Mouse (Mus musculus) neural tube, embryonic 12.5 days (tissue): ENCODE data around the gene Ptprh. TPM values are rescaled to one million over a fixed set of nuclear protein-coding genes. Genes with fewer than 3 reads are reported as not detected.

Experiments used
- ATAC-seq: fragments of 200-750 bp; cut with Nextera tagmentation; 2 replicates; pipeline ENCODE4 v1.8.0; 2017; ENCODE audit warnings: low read depth, mild to moderate bottlenecking, moderate TSS enrichment, moderate library complexity; ENCODE audit not compliant: low FRiP score
- H3K27ac ChIP-seq: fragments of 300-500 bp; sonication (generic); 2 replicates; pipeline ENCODE4 v1.5.1; 2016
- H3K27me3 ChIP-seq: fragments of 300-500 bp; sonication (generic); replicated peaks from 2 replicates; pipeline ENCODE4 v1.6.1; 2016; ENCODE audit warnings: mild to moderate bottlenecking
- H3K36me3 ChIP-seq: fragments of 300-500 bp; sonication (generic); 2 replicates; pipeline ENCODE4 v1.6.1; 2016; ENCODE audit warnings: mild to moderate bottlenecking
- H3K4me1 ChIP-seq: fragments of 300-500 bp; sonication (generic); 2 replicates; pipeline ENCODE4 v1.6.1; 2016
- H3K4me2 ChIP-seq: fragments of 300-500 bp; sonication (generic); replicated peaks from 2 replicates; pipeline ENCODE4 v1.6.1; 2016; ENCODE audit warnings: mild to moderate bottlenecking
- H3K4me3 ChIP-seq: fragments of 300-500 bp; sonication (generic); 2 replicates; pipeline ENCODE4 v1.5.1; 2016
- H3K9ac ChIP-seq: fragments of 300-500 bp; sonication (generic); 2 replicates; pipeline ENCODE4 v1.6.1; 2016; ENCODE audit warnings: mild to moderate bottlenecking
- H3K9me3 ChIP-seq: fragments of 300-500 bp; sonication (generic); 2 replicates; pipeline ENCODE4 v1.6.1; 2016; ENCODE audit warnings: mild to moderate bottlenecking
- WGBS: fragments of 180-500 bp; shearing (Covaris S2); methylation state at CpG from one replicate; pipeline ENCODE4 v1.1.7; 2016; 5-methylcytosine and 5-hydroxymethylcytosine counted together
- microRNA-seq: library from miRNA; unstranded; fragments of <30 nt; microRNA quantifications from one replicate; pipeline ENCODE4, GENCODE M21; 2017
- polyA plus RNA-seq: library from polyadenylated mRNA; unstranded; fragments of >200 nt; fragmentation: Nextera tagmentation; extraction: Ambion mirVana; gene quantifications from 2 replicates; pipeline ENCODE4 v1.2.1, GENCODE M21; 2016

The Ptprh gene
- polyA plus RNA-seq, 1 experiment from 2014 or later = not detected

DNA sequence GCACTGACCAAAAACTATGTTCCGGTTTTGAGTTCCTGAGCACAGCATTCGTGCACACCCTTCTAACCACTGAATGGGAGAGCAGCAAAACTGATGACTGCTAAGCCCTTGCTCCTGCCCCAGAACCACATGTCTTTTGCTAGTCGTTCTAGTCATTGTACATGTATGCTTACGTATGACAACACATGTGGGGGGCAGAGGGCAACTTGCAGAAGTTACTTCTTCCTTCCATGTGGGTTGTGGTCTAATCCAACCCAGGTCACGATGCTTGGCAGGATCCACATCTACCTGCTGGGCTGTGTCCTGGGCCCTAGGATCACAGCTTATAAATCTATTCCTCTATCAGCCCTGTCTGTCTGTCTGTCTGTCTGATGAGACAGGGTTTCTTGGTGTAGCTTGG, 100.0 kb downstream of the Ptprh start:
- no peak overlapping the region for H3K4me2 ChIP-seq
- ATAC-seq = no peak
- H3K9me3 ChIP-seq = no peaks in the 10 kb centered on the region
- H3K9ac ChIP-seq = no peak overlapping the region
- WGBS = 86% methylated on average over 5 of the region's 5 CpGs
- no peaks in the 10 kb centered on the region for H3K27me3 ChIP-seq
- peaks cover 21% of the 10 kb centered on the region for H3K4me1 ChIP-seq
- no peak overlapping the region for H3K4me3 ChIP-seq
- no peaks in the 10 kb centered on the region for H3K36me3 ChIP-seq
- H3K27ac ChIP-seq = no peak overlapping the region

- no peaks in the 10 kb centered on the region for H3K9me3 ChIP-seq
- WGBS = 91% methylated on average over 4 of the region's 4 CpGs
- H3K4me1 ChIP-seq = peaks cover 29% of the 10 kb centered on the region
- no peak overlapping the region for H3K4me3 ChIP-seq
- no peak overlapping the region for H3K27ac ChIP-seq
- no peak overlapping the region for H3K9ac ChIP-seq
- no peak for ATAC-seq
- H3K36me3 ChIP-seq = no peaks in the 10 kb centered on the region
- H3K27me3 ChIP-seq = no peaks in the 10 kb centered on the region
- no peak overlapping the region for H3K4me2 ChIP-seq
These were observed 100.7 kb downstream of the Ptprh start for GRCm38 (mm10) chr7:4503100-4503499.

DNA sequence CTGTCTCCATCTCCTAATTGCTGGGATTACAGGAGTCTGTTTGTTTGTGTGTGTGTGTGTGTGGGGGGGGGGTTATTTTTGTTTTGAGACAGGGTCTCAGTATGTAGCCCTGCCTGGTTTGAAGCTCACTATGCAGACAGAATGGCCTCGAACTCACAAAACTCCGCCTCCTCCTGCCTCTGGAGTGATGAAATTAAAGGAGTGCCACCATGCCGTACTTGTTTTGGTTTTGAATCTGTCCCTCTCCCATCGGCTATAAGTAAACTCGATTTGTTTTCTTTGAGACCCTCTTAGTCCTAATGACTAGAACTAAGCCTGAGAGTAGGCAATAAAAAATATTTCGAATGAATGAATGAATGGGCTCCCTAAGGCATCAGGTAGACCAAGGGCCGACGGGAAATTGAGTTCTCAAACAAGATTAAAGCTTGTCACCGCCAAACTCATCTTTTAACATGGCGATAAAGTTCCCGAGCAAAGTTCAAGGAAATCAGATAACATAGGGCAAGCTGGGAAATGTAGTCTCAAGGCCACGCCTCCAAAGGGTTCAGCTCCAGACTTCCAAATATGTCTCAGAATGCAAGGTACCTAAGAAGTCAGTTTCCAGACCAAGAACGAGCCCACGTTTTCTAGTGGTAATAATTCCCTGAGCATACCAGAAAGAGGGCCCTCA, 101.3 kb downstream of the Ptprh start:
- no peaks in the 10 kb centered on the region for H3K36me3 ChIP-seq
- H3K9me3 ChIP-seq = no peaks in the 10 kb centered on the region
- H3K27me3 ChIP-seq = no peaks in the 10 kb centered on the region
- peak overlapping the region; percentile 91 for H3K4me2 ChIP-seq
- peak; percentile 15 for ATAC-seq
- H3K4me3 ChIP-seq = peak overlapping the region; percentile 92
- peaks cover 34% of the 10 kb centered on the region for H3K4me1 ChIP-seq
- H3K9ac ChIP-seq = peak overlapping the region; percentile 98; the same call in 1 of the 2 replicates
- 16% methylated on average over 14 of the region's 14 CpGs for WGBS
- H3K27ac ChIP-seq = no peak overlapping the region

DNA sequence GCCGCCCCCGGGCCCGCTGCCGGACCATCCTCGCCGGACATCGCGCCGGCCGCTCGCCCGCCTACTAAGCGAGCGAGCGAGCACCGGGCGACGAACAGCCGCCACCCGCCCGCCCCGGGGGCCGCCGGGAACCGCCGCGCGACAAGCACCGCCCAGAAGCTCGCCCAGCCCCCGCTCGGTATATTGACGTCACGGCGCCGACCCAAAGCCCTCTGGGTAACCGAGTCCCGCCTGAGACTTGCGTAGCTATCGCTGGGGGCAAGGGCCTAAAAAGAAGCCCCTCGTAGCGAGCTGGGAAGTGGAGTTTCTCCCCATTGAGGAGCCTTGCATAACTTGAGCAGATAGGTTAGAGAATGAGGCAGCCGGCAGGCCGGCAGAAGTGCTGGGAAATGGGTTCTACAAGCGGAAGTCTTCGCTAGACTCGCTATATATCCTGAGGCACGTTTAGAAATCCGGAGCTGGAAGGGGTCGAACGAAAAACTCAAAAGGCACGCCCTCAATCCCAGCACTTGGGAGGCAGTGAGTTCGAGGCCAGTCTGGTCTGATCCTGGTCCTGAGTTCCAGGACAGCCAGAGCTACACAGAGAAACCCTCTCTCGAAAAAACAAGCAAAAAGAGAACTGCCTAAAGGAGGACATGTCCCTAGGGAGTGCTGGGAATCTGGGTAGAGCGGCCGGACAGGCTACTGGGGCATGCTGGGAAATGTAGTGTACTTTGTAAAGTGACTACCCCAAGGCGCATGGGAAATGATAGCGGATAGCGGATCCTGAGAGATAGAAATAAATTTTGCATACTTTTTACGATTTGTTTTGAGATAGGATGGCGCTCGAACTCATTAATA, 102.1 kb downstream of the Ptprh start, which contains the start of gene Ppp1r12c:
TSS of gene Ppp1r12c (minus strand) at position 123 of the 840 bp plus-strand sequence.
- Histone ChIP-seq H3K27ac (peak within 1 kb of the TSS; percentile 66), H3K4me1 (peaks cover 39% of the 10 kb centered on the region), H3K36me3 (peaks cover 3% of the 10 kb centered on the region), H3K9ac (peak within 1 kb of the TSS; percentile 98), H3K27me3 (no peaks in the 10 kb centered on the region), H3K4me2 (peak within 1 kb of the TSS; percentile 91), H3K4me3 (peak within 1 kb of the TSS; percentile 92), H3K9me3 (no peaks in the 10 kb centered on the region)
- under 1% methylated on average over 61 of the region's 62 CpGs for WGBS
- peak; percentile 91 for ATAC-seq

DNA sequence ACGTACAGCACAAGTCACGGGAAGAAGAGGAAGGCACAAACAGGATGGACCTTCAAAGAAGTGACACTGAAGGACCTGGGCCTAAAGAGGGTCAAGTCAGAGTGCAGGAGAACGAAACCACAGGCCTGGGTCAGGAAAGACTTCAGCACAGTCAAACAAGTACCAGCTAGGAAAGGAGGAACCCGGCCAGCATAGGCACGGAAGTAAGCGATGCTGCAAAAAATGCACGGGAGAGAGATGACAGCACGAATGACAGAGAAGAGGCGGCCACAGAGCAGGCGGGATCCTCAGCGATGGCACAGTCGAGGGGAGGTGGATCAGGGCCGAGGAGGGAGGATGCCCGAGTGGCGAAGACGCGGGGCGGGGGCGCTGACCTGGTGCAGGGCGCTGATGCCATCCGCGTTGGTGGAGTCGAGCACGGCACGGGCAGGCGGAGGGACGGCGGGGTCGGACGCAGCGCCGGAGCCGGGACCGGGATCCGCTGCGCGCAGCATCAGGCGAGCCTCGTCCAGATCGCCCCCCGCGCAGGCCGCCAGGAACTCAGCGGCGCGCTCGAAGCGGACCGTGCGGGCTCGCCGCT, 102.9 kb downstream of the Ptprh start:
- Histone ChIP-seq H3K36me3 (peaks cover 8% of the 10 kb centered on the region), H3K27ac (peak overlapping the region; percentile 66), H3K4me2 (peak overlapping the region; percentile 91), H3K27me3 (no peaks in the 10 kb centered on the region), H3K4me3 (peak overlapping the region; percentile 92), H3K9ac (peak overlapping the region; percentile 98), H3K4me1 (peaks cover 39% of the 10 kb centered on the region), H3K9me3 (no peaks in the 10 kb centered on the region)
- under 1% methylated on average over 48 of the region's 52 CpGs for WGBS
- peak; percentile 45 for ATAC-seq

DNA sequence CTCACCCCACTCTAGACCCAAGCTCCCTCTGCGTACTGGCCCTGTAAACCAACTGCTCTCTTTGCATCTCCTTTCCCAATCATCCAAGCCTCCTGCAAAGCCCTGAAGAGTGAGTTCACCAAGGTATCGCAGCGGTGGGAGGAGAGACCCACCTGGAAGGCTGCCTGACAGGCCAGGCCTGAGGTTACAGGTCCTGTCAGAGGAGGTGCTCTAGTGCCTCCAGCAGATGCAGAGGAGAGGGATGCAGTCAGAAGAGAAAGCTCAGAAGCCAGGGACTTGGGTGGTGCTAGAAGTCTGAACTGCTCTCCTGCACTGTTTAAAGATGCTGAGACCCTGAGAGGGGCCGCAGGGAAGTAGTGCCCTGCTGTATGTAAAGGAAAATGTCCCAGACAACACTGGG, 104.8 kb downstream of the Ptprh start:
- peaks cover 39% of the 10 kb centered on the region for H3K4me1 ChIP-seq
- H3K27me3 ChIP-seq = no peaks in the 10 kb centered on the region
- no peak overlapping the region for H3K27ac ChIP-seq
- WGBS = 95% methylated on average over 4 of the region's 4 CpGs
- H3K4me3 ChIP-seq = no peak overlapping the region
- H3K4me2 ChIP-seq = peak overlapping the region; percentile 91
- peaks cover 19% of the 10 kb centered on the region for H3K36me3 ChIP-seq
- peak overlapping the region; percentile 30 for H3K9ac ChIP-seq
- no peaks in the 10 kb centered on the region for H3K9me3 ChIP-seq
- no peak for ATAC-seq

Small RNA genes within 50 kb of the gene (microRNA-seq; reads per million reads assigned to microRNA genes)
- not detected for gene Gm23577

Other genes with a start within 250 kb of the Ptprh start
- 0.36 and 0.68 TPM in 2 replicates for gene Gp6, start 206.3 kb downstream of the Ptprh start, polyA plus RNA-seq
- gene Rdh13, start 158.4 kb downstream of the Ptprh start, polyA plus RNA-seq = 29.0 and 29.8 TPM in 2 replicates
- gene Eps8l1, start 143.4 kb downstream of the Ptprh start, polyA plus RNA-seq = 8.7 and 8.9 TPM in 2 replicates
- 61.1 and 72.5 TPM in 2 replicates for gene Ppp1r12c, start 102.4 kb downstream of the Ptprh start, polyA plus RNA-seq
- gene Tnnt1, start 87.7 kb downstream of the Ptprh start, polyA plus RNA-seq = 58.1 and 75.1 TPM in 2 replicates
- 2.8 and 2.9 TPM in 2 replicates for gene Tnni3, start 79.8 kb downstream of the Ptprh start, polyA plus RNA-seq
- 1.2 and 1.7 TPM in 2 replicates for gene Dnaaf3, start 71.6 kb downstream of the Ptprh start, polyA plus RNA-seq
- 27.9 and 28.6 TPM in 2 replicates for gene Syt5, start 56.5 kb downstream of the Ptprh start, polyA plus RNA-seq
- gene Tmem86b, start 27.4 kb upstream of the Ptprh start, polyA plus RNA-seq = 3.5 and 4.0 TPM in 2 replicates
- gene Ppp6r1, start 55.0 kb upstream of the Ptprh start, polyA plus RNA-seq = 11.1 and 13.9 TPM in 2 replicates
- 119 and 122 TPM in 2 replicates for gene Hspbp1, start 81.0 kb upstream of the Ptprh start, polyA plus RNA-seq
- gene Brsk1, start 86.6 kb upstream of the Ptprh start, polyA plus RNA-seq = 5.0 and 5.5 TPM in 2 replicates
- gene Tmem150b, start 121.2 kb upstream of the Ptprh start, polyA plus RNA-seq = 0.11 and 0.14 TPM in 2 replicates
- gene Kmt5c, start 136.1 kb upstream of the Ptprh start, polyA plus RNA-seq = 96.5 and 98.5 TPM in 2 replicates
- gene Cox6b2, start 149.1 kb upstream of the Ptprh start, polyA plus RNA-seq = 27.3 and 33.4 TPM in 2 replicates
- not detected in 2 replicates for gene Fam71e2, start 167.3 kb upstream of the Ptprh start, polyA plus RNA-seq
- gene Il11, start 178.8 kb upstream of the Ptprh start, polyA plus RNA-seq = 0.34 and 0.51 TPM in 2 replicates
- not detected in 2 replicates for gene Tmem190, start 178.9 kb upstream of the Ptprh start, polyA plus RNA-seq
- gene Tmem238, start 185.6 kb upstream of the Ptprh start, polyA plus RNA-seq = 2.7 and 3.1 TPM in 2 replicates
- 311 and 322 TPM in 2 replicates for gene Rpl28, start 188.8 kb upstream of the Ptprh start, polyA plus RNA-seq
- 380 and 386 TPM in 2 replicates for gene Ube2s, start 208.5 kb upstream of the Ptprh start, polyA plus RNA-seq
- gene Shisa7, start 240.7 kb upstream of the Ptprh start, polyA plus RNA-seq = 6.0 and 6.5 TPM in 2 replicates